Mouse (Mus musculus) embryo, embryonic 10 days (tissue): ENCODE results near the gene Gm11034.

Experiments used
- DNase-seq: peaks from one replicate; pipeline ENCODE4 v3.0.0-alpha.2; 2015; ENCODE audit warnings: low spot score

Gm11034 gene

DNA sequence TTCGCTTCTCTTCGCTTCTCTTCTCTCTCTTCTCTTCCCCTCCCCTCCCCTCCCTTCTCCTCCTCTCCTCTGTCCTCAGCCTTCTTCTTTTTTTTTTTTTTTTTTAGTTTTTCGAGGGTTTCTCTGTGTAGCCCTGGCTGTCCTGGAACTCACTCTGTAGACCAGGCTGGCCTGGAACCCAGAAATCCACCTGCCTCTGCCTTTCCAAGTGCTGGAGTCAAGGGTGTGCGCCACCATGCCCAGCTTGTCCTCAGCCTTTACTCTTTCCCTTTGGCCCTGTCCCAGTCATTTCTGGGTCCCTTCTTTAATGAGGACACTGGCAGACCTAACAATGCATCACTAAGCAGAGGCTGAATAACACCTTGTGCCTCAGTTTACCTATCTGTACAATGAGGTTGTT, at the start of gene Gm11034:
Gene Gm11034 (minus strand): TSS at position 101 of the 400 bp plus-strand sequence.
- no peak for DNase-seq

DNA sequence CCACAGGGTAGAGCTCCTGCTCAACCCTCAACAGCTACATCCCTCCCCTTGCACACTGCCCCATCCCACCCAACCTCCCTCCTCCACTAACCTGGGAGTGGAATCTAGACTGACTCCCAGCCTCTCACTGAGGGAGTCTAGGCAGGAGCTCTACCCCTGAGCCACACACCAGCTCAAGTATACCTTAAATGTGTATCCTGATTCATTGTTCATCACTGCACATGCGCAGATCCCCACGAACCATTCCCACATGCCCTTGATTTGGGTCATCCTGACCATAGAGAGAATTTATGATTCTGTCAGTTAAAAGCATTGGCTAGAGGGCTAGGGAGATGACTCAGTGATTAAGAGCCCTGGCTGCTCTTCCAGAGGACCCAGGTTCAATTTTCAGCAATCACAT, 49.3 kb upstream of the Gm11034 start:
- no peak for DNase-seq

DNA sequence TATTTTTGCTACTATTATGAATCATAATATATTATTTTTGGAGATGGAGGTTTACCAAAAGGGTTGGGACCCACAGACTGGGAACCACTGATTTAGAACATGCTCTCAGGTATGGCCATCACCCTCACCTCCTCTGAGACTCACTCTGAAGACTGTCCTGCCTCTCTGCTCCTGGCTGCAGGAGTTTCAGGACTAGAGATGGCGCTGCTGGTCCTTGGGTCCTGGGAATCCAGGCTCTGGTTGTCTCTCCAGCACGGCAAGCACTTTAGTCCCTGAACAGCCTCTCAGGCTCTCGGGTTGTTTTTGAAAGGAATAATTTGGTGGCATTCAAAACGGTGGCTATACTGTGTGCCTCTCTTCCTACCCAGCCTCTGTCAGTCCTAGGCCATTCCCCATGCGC, 48.4 kb upstream of the Gm11034 start:
- peak; percentile 36 for DNase-seq

DNA sequence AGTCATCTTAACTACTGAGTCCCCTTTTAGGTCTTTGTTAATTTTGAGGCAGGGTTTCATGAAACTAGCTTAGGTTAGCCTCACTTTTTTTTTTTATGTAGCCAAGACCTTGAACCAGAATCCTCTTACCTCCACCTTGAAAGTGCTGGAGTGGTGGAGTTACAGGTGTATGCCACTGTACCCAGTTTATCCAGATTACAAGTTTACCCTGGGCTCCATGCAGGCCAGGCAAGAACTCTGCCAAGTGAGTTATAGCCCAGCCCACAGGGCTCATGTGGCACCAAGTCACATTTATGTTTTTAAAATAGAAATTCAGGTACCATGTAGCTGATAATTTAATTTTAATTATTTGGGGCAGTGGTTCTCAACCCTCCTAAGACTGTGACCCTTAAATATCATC, 48.0 kb upstream of the Gm11034 start:
- DNase-seq: no peak

DNA sequence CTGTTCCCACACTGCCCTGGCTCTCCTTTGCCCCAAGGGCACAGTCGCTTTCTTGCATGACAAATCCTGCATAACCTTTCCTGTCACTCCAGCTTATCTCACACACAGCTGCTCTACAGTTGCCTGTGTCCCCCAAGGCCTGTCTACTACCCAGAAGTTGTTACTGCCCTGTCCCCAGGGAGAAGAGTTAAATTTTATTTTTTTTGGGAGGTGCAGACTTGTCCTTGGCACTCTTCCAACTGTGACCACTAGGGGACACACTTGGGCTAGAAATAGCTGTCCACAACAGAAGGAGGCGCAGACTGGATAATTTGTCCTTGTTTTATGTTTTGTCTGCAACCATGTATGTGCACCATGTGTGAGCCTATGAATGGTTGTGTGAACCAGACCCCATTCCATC, 47.6 kb upstream of the Gm11034 start:
- peak; percentile 83 for DNase-seq

DNA sequence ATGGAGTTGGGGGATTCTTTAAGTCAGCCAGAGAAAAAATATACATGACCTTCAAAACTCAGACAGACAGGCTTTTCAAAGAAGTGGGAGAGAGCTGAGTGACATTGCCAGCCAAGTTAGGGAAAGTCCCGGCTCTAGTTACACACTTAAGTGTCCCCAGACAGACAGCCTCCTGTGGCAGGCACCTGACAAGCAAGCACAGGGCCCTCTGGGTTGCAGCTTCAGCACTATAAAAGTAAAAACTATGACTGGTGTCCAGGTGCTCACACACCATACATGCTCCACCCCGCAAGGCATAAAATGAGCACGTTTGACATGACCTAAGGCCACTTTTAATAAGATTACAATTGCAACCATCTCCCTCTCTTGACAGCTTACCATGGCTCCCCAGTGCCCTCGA, 47.1 kb upstream of the Gm11034 start:
- DNase-seq: no peak

DNA sequence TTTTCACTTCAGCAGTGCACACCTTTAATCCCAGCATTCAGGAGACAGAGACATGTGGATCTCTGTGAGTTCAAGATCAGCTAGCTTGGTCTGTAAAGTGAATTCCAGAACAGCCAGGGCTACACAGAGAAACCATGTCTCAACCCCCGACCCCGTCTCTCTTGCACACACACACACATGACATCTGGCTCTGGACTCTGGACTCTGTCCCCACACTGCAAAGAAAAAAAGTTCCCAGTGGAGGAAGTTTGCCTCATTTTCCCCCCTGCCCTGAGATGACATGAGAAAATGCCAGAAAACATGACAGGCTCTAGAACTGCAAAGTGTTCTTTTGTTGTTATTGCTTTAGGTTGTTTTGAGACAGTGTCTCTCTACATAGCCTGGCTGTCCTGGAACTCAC, 46.4 kb upstream of the Gm11034 start:
- DNase-seq: no peak

DNA sequence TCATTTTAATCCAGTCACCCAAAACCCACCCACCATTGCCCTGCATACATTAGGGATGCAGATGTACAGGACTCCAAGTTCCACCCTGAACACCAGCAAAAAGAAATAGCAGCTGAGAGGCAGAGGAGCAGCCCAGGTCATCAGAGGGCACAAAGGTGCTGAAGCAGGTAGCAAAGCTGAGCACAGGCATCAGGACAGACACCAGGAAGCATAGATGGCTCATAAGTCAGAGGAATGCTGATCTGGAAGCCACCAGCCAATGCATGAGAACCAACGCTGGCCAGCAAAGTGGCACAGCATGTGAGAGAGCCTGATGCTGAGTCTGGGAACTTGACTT, 44.4 kb upstream of the Gm11034 start:
- DNase-seq: no peak

DNA sequence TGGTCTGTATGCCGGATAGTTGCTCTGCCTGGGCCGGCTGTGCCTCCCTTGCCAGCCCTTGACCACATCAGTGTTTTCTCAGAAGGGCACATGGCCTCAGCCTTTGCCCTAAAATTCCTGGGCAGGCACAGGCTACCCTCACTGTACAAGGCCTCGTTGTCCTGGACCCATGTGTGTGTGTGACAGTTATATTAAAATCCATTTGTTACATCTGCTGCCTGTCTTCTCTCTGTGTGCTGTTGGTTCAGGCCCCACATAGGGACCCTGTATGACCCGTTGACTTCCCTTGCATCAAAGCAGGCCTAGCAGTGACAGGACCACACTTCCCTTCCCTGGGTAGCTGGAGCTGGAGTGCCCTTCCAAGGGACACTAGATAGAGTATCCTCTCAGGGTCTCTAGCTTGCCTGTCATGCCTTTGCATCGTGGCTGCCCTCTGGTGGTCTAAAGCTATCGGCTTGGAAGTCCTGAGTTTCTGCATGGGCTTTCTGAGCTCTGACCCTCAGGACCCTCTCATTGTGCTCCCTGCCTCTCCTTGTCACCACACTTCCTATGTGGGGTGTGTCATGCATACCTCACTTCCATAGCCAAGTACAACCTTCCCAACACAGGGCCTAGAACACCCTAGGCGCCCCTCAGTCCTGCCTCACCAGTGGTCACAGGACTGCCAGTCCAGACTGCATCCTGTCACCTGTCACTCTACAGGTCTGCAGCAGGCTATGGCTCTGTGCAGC, 43.9 kb upstream of the Gm11034 start:
- peak; percentile 78 for DNase-seq

DNA sequence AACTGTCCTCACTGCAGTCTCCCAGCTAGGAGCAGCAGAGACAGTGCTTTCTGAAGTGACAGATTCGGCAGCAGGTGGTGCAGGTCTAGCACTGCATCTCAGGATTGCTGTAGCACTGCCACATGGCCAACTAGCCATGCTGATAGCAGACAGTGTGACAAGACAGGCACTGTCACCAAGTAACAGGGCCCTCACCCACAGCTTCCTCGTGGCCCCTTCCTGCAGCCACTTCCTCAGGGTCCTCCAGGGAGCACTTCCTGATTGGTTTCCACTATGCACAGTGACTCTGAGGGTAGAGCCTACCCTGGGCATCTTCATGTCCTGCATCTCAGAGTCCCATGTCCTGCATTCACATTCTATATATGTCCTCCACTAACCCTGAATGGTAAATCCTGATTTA, 31.2 kb upstream of the Gm11034 start:
- DNase-seq: no peak

DNA sequence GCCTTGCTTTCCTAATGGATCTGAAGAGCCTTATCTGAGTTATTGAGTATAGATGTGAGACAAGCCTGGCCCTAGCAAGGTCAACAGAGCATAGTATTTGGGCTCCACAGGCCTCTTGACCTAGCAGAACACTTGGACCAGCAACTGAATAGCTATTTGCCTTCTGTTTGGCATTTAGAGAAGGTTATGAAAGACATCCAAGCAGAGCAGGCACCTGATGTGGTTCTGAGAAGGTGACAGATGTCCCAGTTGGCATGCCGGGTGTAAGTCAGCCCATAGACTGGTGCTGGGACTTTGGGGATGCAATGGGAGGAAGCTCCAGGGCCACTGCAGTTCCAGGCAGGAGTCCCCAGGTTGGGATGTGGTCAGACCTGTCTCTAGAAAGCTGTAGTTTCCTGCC, 28.8 kb upstream of the Gm11034 start:
- DNase-seq: no peak

DNA sequence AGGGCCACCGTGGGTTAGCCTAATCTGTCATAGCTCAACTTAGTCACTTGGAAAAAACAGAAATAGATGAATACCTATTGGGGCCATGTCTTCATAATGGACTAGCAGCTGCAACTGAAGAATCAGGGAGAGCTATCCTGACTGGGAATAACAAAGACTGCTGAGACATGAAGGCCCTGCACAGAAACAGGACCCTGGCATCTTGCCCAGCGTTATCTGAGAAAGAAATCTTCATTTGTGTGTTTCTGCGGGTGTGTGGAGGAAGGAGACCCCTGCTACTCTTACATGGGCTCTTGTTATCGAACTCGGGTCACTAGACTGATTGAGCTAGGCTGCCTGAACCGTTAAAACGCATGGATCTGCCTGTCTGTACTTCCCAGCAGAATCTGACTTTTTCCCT, 27.5 kb upstream of the Gm11034 start:
- DNase-seq: no peak

DNA sequence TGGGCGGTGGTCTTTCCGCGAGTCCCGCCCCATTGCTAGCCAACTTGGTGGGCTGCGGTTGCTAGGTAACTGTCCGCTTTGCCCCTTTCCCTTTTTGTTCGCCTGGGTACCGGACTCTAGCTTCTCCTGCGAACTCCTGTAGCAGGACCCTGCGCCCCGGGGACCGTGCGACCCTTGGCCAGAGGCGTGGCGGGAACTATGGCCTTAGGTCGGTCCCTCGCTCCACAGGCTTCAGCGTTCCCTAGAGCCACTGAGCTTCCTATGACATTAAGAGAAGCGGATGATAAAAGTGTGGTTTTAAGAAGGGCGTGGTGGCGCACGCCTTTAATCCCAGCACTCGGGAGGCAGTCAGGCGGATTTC, 26.9 kb upstream of the Gm11034 start:
- no peak for DNase-seq

DNA sequence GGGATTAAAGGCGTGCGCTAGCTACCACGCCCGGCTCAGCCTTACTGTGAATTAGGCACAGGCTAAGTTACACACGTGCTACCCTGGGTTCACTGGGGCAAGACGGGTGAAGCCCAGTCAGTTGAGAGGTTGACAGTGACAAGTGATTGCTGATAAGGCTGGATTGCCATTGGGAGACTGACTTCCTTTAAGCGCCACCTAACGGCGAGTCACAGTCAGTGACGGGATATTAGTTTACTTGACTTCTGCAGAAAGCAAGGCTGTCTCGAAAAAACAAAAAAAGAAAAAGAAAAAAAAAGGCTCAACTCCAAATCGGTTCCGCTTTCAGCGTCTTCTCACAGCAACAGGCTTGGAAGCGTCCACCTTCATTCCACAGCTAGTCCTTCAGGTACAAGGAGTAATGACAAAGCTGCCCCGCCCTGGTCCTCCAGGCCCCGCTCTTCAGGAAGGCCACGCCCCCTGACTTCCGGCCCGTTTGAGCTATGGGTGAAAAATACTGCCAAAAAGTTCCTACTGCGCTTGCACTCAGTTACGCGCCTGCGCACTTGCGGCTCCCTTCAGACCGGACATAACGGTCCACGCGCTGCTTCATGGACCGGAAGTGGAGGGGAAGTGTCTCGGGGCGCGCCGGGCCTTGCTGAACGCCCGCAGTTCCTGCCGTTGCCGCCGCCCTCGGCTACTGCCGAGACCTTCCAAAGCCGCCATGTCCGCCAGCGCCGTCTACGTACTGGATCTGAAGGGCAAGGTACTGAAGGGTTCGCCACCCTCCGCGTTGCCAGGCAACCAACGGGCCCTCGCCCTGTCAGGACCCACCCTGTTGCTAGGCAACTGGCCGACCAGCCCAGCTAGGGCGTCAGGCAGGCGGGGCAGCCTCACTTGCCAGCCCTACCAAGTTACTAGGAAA, 26.3 kb upstream of the Gm11034 start, which contains the start of gene Ap1m1:
Gene Ap1m1 (plus strand): TSS at position 520 of the 904 bp plus-strand sequence.
- peak; percentile 100 for DNase-seq

DNA sequence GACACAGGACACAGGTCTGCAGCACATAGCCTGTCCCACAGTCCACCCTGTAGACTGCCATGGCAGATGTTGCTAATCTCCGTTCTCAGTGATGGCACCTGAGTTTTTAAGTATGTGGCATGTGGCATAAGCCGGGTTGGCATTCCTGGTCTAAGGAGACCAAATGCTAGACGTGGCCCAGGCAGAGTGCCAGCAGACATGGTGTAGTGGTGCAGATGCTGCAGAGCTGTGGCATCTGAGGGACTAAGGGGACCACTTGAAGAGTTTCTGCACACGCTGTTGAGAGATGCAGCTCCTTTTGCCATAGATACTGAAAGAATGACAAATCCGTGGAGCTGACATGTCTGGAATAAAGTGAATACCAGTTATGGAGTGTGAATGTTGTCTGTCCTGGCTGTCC, 9.2 kb upstream of the Gm11034 start:
- DNase-seq: no peak

DNA sequence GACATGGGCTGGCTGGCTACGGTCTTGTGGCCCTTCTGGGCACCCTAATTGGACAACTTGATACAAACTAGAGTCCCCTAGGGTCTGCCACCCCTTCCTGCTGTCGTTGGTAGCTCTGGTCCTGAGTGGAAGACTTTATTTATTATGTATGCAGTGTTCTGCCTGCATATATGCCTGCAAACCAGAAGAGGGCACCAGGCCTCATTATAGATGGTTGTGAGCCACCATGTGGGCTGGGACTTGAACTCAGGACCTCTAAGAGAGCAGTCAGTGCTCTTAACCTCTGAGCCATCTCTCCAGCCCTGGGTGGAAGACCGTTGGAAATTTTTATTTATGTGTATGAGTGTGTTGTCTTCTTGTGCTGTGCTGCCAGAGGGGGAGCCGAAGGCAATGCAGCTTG, 7.3 kb upstream of the Gm11034 start:
- no peak for DNase-seq

DNA sequence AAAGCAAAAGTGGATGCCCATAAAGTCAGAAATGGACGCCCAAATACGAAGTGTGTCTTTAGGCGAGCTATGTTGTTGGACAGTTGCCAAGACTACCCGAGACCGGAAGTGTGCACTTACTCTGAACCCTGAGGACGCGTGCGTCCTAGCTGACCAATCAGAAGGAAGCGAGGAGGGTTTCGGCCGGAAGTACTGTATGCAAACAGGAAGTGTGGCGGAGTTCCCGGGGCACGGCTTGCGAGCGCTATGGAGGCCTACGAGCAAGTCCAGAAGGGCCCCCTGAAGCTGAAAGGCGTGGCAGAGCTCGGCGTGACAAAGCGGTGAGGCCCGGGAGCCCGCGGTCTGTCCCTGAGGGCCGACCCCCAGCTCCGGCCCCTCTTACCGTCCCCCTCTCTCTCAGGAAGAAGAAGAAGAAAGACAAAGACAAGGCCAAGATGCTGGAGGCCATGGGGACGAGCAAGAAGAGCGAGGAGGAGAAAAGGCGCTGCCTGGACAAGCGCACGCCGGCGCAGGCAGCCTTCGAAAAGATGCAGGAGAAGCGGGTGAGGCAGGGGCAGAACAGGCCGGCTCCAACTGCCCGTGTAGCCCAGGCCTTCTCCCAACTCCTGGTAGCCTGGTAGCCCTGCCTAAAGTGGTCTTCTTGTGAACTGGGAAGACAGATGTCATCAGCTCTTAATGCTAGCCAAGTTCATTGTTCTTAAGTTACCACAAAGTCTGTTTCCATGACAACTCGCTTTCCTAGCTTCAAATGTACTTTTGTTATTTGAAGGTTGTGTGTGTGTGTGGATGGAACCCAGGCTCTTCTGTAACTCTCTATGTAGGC, 6.3 kb upstream of the Gm11034 start, which contains the start of gene Fam32a:
Gene Fam32a (plus strand): TSS at position 190 of the 823 bp plus-strand sequence.
- peak; percentile 99 for DNase-seq

DNA sequence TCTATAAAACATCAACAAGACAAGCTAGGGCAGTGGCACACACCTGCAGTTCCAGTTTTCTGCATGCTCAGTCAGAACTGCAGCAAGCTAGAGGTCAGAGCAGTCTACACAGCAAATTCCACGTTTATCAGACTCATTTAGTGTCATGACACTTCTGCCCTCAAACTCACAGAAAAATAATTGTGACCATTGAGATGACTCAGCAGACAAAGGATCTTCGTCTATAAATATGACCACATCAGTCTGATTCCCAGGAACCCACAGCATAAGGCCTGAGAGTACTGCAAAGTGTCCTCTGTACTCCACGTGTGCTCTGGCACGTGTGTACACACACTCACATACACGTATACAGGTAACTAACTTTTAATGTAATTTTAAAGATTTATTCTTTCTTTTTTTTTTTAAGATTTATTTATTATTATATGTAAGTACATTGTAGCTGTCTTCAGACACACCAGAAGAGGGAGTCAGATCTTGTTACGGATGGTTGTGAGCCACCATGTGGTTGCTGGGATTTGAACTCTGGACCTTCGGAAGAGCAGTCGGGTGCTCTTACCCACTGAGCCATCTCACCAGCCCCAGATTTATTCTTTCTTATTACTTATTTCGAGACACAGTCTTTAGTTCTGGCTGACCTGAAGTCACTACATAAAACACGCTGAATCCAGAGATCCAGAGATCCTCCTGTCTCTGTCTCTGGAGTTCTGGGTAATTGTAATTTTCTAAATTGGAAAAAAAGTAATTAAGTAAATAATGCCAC, 5.5 kb upstream of the Gm11034 start:
- DNase-seq: no peak

DNA sequence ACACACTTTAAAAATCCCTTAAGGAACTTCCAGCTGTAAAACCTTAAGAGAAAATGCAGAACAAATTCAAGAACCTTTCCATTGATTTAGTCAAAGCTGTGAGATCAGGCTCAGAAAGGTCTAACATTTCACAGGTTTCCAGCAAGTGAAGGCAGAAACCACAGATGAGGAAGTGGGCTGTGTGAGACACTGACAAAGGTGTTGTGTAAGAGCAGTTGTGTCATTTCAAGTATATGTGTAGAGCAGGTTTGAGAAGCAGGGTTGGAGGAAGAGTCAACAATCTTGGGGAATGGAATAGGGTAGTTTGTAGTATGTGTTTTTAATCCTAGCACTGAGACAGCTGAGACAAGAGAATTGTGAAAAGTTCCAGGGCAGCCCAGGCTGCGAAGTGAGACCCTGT, 2.4 kb upstream of the Gm11034 start:
- no peak for DNase-seq

DNA sequence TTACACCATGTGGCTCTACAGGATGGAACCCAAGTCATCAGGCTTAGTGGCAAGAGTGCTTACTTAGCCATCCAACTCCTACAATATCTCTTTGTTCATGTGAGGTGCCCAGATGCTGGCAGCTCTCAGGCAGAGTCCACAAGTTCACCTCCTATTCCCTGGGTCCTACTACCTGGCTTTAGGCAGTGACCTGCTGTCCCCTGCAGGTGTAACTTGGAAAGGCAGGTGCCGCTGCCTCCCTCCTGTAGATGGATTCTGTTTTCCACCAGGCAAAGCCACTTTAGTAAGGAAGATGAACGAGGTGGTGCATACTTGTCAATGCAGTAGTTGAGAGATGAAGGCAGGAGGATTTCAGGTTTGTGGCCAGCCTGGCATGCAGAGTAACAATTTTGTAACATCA, 1.6 kb upstream of the Gm11034 start:
- peak; percentile 14 for DNase-seq

DNA sequence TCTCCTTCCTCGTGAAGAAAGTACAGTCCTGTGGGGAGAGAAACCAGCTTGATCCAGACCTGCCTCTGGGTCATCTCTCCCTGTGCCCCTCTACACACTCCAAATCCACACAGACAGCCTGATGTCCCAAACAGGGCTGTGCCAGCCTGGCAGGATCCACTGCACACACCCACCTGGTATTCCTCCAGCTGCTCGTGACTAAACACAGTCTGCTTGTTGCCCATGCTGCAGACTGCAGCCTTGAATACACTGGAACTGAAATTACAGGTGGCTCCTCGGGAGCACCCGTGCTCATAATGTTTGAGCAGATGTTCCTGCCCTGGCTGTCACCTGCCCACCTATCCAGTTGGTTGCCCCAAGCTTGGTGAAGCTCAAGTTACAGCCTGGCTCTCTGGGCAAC, 685 bp downstream of the Gm11034 start, which contains the start of gene Cib3:
Gene Cib3 (minus strand): TSS at position 87 of the 400 bp plus-strand sequence.
- DNase-seq: no peak

DNA sequence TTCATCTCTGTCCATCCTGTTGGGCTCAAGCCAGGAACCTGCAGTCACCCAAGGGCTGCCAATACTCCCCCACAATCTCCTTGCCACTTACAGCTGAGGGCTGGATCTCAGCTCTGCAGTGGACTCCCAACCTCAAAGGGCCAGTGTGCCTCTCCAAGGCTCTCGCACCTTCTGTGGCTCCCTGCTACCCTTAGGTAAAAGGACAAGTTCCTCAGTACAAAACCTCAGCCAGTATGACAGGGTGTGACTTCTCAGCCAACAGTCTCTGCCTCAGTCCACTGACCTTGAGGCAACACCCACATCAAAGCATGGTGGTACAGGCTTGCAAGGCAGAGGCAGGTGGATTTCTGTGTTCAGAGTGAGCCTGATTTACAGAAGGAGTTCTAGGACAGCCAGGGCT, 1.6 kb downstream of the Gm11034 start:
- no peak for DNase-seq
